Mouse (Mus musculus) thymus, postnatal 10 days (tissue): ENCODE measurements around the gene Il5.
"Not testable (repeated sequence)": the region's sequence is repeated elsewhere in the genome, so short reads cannot be mapped to it uniquely, and the experiment has no call there.

Experiments used
- DNase-seq, 2 experiments: peaks; one replicate each; pipeline ENCODE4 v3.0.0; 2021; ENCODE audit warnings: low spot score in 2 of 2

The Il5 gene

DNA sequence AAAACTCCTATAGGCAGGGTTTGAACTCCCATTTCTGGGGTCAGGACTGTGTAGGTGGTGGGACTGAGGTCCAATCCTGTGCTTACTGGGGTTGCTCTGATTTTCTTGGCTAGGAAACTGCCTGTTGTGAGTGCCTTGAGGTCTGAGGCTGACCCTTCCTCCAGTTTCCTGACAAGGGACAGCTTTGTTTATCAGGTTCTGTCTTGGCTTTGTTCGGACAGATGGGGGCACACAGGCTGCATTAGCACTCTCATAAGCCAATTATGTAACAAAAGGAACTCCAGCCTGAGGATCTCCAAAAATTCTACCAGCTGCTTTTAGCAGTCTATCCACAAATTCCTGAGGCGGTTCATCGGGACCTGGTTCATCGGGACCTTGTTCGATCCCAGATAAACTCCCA lies 21.8 kb downstream of the Il5 start:
- DNase-seq, result no peak

DNA sequence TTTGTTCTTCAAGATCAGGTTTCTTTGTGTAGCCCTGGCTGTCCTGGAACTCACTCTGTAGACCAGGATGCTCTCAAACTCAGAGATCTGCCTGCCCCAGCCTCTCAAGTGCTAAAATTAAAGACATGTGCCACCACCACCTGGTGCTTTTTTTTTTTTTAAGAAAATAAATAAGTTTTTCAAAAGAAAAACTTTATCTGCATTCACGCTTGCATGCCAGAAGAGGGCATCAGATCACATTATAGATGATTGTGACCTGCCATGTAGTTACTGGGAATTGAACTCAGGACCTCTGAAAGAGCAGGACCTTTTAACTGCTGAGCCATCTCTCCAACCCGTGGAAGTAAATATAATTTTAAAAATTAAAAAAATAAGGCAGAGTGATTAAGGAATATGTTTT lies 24.7 kb downstream of the Il5 start:
- no peak for DNase-seq

DNA sequence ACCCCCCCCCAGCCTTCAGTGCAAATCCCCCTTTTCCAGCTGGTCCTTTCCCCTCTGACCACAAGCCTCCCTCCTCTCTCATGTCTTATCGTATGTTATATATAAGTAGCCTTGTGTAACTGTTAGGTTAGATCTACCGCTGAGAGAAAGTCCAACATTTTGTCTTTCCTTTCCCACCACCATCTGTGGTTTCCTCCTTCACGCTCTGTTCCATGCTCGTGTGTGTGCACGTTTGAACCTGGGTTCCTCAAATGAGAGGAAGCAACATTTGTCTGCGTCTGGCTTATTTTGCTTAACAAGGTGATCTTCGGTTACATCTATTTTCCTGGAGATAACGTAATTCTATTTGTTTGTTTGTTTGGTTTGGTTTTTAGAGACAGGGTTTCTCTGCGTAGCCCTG lies 27.4 kb downstream of the Il5 start:
- no peak for DNase-seq

DNA sequence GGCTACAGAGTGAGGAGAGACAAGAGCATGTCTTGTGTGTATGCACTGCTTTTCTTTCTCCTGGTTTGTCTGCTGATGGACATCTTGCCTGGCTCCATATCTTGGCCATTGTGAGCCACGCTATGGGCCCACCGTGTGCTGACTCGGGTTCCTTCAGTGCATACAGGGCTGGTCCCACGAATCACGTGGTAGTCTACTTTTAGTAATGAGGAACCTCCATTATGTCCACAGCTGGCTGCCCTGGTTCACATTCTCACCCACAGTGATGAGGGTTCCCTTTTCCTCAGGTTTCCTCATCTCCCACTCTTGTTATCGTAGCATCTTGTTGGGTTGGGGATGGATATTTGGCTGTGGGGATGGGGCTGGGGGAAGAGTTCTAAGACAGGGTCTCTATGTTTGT lies 28.0 kb downstream of the Il5 start:
- DNase-seq, result no peak

DNA sequence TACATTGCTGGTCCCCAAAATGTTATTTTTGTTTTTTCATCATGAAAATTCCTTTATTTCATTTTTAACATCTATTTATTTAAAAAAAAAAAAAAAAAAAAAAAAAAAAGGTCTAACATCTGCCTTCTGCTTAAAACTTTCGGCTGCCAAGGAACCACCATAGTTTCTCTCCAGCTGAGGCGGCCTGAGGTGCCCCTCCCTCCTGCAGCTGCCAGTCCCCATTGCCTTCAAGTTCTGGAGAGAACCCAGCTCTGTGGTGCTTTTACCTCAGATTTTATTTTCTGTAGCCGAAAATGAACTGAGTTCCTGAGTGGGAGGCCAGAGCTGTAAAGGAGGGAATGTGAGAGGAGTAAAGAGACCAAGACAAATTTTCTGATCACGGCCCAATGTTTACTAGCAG lies 28.7 kb downstream of the Il5 start:
- DNase-seq, result no peak

DNA sequence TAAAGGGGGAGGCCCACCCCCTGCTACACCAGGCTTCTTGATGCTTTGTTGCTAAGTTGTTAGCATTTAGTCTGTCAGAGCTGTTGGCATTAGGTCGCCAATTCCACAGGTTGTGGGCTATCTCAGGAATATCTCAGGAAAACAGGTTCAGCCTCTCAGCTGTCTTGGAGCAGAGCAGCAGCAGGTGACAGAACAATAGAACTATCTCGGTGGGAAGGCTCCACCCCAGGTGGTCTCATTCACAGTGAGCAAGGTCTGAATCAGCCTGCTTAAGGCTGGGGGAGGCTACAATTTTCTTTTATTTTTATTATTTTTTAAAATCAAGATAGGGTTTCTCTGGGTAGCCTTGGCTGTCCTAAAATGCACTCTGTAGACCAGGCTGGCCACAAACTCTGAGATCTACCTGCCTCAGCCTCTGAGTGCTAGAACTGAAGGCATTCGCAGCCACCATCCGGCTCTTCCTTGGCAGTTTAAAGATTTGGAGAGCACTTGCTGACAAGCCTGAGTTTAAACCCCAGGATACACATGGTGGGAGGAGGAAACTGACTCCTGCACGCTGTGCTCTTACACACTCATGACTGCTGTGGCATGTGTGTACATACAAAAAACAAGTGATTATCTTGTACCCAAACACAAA lies 29.2 kb downstream of the Il5 start:
- DNase-seq, result no peak

DNA sequence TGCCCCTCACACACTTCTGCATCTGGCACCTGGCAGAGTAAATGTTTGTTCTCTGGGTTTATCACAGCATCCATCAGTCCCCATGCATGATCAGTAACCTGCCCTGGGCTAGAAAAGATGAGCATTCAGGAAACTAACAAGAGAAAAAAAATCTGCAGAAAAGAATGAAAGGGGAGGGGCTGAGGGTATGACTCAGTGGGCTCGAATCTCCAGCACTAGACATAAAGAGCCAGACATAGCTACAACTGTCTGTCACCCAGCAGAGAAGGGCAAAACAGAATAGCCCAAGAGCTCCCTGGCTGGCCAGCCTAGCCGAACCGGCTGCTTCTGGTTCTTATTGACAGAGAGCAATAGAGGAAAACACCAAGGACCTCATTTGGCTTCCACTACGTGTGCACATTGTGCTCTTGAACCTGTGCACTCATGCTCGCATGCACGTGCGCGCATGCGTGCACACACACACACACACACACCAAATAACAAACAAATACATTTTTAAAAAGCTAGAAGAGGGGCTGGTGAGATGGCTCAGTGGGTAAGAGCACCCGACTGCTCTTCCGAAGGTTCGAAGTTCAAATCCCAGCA lies 34.5 kb downstream of the Il5 start:
- no peak for DNase-seq

DNA sequence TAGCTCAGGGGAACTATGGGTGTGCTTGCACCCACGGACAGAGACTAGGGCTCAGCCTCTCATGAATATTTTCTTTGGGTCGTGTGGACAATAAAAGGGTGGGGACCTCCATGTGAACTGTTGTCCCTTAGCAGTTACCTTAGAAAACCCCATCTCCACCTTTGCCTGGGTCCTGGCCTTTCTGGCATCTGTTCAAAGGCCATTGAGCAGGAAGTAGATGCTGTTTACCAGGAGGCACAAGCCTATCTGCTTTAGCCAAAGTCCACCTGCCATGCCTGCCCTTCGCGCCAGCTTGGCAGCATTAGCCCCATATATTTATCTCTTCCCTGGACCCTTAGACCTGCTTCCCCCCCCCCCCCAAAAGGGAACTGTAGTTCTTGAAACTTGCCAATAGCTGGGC lies 37.0 kb downstream of the Il5 start:
- no peak for DNase-seq

DNA sequence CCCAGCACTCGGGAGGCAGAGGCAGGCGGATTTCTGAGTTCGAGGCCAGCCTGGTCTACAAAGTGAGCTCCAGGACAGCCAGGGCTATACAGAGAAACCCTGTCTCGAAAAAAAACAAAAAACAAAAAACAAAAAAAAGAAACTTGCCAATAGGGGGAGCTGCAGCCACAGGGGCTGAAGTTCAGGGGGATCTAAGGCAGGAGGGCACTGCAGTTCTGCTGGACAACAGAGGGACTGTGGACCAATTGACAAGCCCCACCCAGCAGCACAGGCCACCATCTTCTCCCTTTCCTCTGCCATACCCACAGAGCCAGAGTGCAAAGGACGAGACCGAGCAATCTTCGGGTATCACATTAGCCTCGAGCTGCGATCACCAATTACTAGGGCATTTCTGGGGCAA lies 37.4 kb downstream of the Il5 start:
- DNase-seq, result not testable (repeated sequence)

DNA sequence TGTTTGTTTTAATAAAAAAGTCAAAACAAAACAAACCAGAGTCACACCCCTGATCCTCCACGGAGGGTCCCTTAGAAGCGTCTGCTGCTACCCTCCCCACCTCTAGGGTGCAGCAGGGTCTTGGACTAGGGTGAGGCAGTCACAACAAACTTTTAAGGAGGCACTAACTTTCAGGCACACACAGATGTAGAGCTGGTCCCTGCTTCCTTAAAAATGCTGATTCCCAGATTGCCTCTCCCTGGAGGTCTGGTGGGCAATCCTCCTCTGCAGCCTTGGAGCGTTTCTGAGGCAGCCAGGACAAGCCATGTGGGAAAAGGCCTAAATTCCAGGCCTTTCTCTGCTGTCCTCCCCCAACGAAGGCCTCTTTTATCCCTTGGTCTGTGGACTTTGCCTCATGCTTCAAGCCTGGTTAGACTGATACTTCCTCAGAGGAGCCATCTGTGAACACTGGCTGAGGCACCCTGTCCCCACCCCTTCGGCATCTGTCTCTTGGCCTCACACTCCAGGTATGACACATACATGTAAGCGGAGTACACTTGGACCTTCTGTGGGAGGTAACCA lies 38.3 kb downstream of the Il5 start:
- peak; percentile 51 to 59 for DNase-seq

DNA sequence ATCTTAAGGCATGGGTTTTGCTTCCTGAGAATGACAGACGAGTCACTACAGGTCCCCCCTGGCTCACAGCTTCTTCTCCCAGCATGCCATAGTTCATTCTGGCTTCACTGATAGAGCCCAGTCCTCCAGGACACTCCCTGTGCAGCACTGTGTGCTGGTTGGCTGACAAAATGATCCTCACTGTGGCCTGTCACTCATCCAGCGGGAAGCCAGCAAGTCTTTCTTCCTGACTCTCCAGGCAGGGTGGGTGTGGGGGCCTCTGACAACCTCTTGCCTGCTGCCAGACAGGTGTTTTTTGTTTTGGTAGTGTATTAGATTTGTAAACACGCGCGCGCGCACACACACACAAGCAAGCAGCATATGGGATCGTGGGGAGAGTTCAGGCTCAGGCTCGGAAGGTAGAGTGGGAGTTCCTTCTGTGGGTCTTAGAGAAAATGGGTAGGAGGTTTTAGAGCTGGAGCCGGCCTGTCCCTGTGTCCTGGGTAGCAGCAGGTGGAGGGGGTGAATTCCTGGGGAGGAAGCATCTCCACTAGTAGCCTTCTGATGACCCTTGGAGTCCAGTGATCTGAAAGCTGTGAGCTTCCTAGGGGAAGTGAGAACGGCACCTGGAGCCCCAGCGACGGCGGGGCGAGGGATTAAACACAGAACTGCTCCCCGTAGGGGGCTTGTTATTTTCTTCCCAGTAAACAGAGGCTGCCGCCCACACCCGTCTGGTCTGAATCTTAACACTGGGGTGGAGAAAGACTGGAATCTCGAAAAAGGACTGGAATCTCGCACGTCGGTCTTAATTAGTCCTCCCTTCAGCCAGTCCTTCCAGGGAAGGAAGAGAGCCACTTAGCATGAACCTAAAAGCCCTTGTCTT lies 39.2 kb downstream of the Il5 start:
- DNase-seq, result no peak

DNA sequence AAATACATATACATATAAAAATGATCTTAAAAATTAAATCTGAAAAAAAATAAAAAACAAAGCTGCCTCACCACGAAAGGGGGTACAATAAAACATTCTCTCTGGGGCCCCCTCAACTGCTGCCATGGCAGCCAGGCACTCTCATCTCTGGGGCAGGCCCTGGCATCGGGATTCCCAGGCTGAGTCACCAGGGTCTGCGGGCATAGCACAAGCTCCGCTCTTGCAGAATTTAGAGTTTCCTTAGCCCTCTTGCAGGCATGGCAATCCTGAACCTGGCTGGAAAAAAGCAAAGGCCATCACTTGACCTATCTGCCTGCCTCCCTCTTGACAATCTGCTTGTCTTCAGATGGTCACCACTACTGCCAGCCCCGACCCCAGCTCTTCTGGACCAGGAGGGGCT lies 40.7 kb downstream of the Il5 start:
- DNase-seq, result no peak

DNA sequence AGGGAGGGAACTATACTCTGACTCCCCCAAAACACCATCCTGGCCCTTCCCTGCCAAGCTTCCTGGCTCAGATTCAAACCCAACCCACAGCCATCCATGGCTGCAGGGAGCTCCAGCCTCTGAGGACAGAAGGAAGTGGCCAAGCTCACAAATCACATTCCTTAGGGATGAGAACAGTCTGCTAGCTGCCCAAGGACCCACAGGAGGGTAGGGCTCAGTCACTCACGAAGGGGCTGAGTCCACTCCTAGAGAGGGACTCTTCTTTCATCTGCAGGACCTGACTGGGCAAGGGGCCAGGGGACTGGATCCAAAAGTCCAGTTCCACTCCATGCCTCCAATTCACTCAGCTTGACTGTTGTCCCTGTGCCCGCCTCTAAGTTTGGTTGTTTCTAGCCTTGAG lies 41.2 kb downstream of the Il5 start:
- DNase-seq, result no peak

DNA sequence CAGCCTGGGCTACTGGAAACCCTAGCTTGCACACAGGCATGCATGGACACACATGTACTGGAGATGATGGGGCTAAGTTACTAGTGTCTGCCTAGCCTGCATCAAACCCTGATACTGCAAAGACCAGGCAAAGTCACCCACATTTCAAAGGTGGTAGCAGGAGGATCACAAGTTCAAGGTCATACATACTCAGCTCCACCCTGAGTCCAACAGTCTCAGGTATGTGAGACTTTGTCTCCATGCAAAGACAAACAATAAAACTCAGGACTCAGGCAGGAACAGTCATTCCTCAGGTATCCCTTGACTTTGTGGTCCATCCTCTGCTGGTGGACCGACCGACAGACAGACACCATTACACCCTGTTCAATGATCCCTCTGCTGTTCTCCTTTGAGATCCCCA lies 41.8 kb downstream of the Il5 start:
- DNase-seq, result no peak

DNA sequence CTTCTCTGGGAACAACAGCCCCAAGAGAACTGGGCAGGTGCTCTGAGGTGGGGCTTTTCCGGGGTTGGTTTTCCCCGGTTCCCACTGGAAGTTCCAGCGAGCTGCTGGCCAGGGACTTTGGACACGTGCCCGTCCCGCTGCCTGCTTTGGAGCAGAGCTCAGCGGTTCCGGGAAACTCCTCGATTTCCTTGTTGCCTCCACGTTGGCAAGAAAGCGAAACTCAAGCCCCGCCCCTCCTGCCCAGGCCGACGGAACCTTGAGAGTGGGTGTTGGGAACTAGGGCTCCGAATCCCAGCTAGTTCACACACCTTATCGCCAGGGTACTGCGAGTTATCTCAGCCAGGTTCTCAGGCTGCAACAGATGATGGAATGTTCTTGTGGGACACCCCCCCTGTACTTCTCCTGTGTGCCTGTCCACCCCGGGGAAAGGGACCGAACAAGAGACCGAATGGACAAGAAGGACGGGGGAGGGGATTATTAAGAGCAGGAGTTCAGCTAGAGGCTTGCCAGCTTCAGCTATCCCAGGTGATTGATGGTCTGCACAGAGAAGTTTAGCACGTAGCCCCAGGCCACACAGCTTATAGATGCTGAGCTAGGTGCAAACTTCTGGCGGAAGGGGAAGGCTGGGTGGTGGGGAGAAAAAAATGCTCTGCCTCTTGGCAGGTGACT lies 42.4 kb downstream of the Il5 start:
- peak; percentile 64 for DNase-seq

DNA sequence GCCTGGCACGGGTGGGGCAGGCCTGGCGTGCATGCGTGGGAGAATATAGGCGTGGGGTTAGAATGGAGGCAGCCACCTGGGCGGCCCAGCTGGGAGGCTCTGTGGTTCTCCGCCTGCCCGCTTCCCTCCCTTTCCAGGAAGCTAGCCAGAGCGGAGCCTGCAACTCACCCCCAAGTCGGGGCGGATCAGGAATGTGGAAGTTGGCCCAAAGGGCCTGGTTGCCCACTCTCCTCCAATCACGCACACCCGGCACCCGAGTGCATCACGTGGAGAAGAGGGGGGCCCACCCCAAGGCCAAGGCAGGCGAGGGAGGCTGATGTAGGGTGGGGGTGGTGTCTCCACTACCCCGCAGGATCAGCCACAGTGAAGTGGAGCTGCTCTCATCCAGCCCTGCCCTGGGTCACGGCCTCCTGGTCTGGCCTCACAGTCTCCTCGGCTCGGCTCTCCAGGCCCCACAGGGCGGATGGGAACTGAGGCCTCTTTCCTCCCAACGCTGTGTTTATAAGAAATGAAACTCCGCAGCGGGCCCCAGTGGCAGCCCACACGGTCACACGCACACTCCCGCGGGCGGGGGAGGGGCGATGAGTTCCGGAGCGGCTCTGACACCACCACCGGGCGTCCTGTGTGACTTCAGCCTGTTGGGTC lies 43.0 kb downstream of the Il5 start:
- DNase-seq, result peak; percentile 89 to 93

DNA sequence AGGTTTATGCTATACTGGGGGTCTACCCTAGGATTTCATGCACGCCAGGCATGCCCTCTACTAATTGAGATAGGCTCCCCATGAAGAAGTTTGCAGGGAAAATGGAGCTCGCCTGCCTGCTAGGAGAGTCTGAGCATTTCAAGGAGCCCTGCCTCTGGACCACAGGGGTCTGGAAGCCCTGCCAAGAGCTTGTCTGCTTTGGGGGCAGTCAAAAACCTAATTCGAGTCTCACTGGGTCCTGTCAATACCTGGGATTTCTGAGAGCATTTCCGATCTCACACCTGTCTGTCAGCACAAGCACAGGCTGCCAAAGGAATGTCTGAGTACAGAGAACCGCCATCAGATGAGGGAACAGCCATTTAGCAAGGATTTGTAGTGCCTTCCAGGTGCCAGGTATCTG lies 44.0 kb downstream of the Il5 start:
- DNase-seq, result no peak

DNA sequence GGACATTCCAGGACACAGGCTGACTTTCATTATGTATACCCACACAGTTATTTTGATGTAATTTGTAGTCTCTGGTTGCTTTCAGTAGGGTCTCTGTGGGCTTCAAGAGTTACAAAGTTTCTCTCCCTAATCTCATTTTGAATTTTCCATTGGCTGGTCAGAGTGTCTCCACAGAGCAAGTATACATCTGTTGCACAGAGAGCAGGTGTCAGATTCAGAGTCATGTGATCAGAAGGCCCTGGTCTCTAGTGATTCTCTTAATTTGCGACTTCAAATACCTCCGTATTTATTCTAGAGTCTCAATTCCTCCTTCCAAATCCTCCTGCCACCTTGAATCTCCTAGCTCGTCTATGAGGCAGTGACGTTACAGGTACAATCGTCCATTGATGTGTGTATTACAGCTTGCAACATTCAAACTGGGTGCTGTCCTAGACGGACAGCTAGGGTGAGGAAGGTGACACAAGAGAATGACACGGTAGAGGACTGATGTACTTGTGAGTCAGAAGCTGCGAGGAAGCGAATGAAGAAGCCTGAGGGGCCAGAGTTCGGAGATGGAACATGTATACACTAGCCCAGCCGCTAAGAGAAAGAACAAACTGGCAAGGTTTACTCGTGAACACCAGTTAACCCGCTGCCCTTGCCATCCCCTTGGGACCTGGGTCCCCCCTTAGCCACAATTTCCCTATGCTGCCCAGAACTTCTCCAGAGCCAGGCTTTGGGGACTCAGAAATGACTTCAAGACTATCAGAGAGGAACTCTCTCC lies 48.0 kb downstream of the Il5 start:
- no peak for DNase-seq

DNA sequence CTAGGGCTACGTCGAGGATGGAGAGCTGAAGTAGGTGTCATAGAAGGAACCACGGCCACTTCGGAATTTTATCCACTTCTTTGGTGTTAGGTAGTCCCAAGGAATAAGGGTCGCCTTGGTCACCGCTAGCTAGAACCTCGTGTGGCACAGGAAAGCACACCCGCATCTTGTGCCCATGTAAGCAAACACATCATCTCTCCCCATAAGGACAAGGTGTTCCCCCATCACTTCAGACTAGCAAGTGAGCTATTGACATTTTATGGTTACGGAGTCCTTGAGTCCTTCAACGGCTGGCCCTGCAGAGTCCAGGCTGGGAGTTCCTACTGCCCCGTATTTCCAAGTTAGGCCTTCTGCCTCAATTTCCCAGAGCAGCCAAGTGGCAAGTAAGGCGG lies 48.6 kb downstream of the Il5 start:
- no peak for DNase-seq

DNA sequence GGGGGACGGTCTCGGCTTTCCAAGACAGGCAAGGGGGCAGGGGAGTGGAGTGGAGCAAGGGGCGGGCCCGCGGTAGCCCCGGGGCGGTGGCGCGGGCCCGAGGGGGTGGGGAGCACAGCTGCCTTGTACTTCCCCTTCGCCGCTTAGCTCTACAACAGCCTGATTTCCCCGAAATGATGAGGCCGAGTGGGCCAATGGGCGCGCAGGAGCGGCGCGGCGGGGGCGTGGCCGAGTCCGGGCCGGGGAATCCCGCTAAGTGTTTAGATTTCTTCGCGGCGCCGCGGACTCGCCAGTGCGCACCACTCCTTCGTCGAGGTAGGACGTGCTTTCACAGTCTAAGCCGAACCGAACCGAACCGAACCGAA lies 49.1 kb downstream of the Il5 start, which contains the start of gene Irf1:
Gene Irf1 (plus strand): TSS at position 255 of the 365 bp plus-strand sequence.
- peak; percentile 95 to 96 for DNase-seq
